10 mouse cellular contexts compared by ENCODE assay signal in the genomic region with DNA sequence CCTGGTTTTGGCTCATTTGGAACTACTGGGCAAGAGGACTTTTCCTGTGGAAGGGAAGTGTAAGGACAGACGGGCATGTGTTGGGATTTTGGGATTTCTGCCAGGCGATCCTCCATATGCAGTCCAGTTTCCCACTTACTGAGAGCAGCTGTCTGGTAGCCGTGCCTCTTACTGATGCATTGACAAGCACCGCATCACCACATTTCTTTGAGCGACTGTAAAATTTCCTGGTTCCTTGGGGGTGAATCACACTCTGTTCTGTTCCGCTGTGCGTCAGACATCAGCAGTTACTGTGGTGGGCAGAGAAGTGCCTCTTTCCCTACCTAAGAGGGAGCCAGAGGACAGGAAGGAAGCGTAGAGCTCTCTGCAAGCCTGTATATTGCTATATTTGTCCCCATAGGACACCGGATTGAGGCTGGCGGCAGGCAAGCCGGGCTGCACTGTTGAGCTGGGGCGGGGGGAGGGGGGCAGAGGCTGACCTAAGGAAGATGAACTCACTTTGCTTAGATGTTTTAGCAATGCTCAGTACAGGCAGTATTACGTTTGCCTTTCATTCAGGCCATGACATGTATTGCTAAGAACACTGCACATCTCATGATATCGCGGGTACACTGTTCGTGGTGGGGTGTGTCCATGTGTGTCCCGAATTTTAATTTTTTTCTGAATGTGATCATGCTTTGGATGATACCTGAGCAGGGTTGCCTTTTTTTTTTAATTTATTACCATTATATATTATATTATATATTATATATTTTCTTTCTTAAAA. TPM values are rescaled to one million over a fixed set of nuclear protein-coding genes. Genes with fewer than 3 reads are reported as not detected.
DNase-seq lines count a peak whose midpoint lies in the region; ATAC-seq and TF ChIP-seq lines count a peak whose summit lies in the region.
"Had no signal": no experiment of that assay in that cellular context is flagged by ENCODE, and none has a peak within 500 bp of the region (broad histone marks: within the 10 kb centered on the region; RNA-seq: fewer than 3 reads in every experiment).

No protein-coding gene starts in this region.

- peaks cover 4% of the 10 kb centered on the region; the same call in 1 of the 2 replicates for H3K36me3 ChIP-seq in heart, embryonic 11.5 days (ENCODE audit: control insufficient read depth, insufficient read depth, low read length)
- H3K36me3 ChIP-seq in CH12.LX (replicated peaks in 1 of 2; ENCODE audit: control insufficient read depth in 1 of 2, insufficient read depth in 1 of 2, low read length in 1 of 2) = peaks cover 45 to 57% of the 10 kb centered on the region in 2 experiments
- no peaks in the 10 kb centered on the region for H3K36me3 ChIP-seq in forebrain, embryonic 16.5 days (ENCODE audit: control insufficient read depth, insufficient read depth)

- TF ChIP-seq EP300 in CH12.LX (IDR thresholded peaks at IDR 0.05; ENCODE audit: low read length) = peak; percentile 28; the same call in 1 of the 2 replicates

- intact Hi-C loops in left cerebral cortex, postnatal 36 days (cut with DNase I) = loop anchor here (2.0 to 10.0 kb wide), 2 partner anchors 55 to 191 kb away; partner anchors contain the start of gene Nudt9

- dilution Hi-C loops in CH12.LX (cut with MboI; ENCODE audit: extremely low pct_ligation_motif_present, extremely low pct_unique_long_range_greater_than_20kb, low sequenced_read_pairs) = no loop called here

- peak in 1 of 2 experiments; percentile 32; a peak in 2 of 4 replicates for TF ChIP-seq CTCF in CH12.LX (conservative IDR thresholded peaks at IDR 0.05 in 1 of 2, IDR thresholded peaks at IDR 0.05 in 1 of 2; ENCODE audit: low read depth in 2 of 2, low read length in 2 of 2)

- WGBS in heart, embryonic 11.5 days (ENCODE audit: insufficient replicate concordance) = 68% methylated on average over 17 of the region's 17 CpGs
- 61% methylated on average over 17 of the region's 17 CpGs for WGBS in forebrain, embryonic 16.5 days

- H3K27ac ChIP-seq in heart, embryonic 11.5 days (ENCODE audit: low read depth, low read length) = no peak overlapping the region
- H3K27ac ChIP-seq in CH12.LX (ENCODE audit: insufficient read depth, low read depth) = peak overlapping the region; percentile 95
- peak overlapping the region; percentile 80 for H3K27ac ChIP-seq in forebrain, embryonic 16.5 days (ENCODE audit: low read length)
- H3K27ac ChIP-seq: embryonic facial prominence, embryonic 13.5 days; macrophage had no signal

- H3K9ac ChIP-seq in heart, embryonic 11.5 days (ENCODE audit: low read depth, low read length) = no peak overlapping the region
- no peak overlapping the region for H3K9ac ChIP-seq in CH12.LX (ENCODE audit: insufficient read depth, low read depth)
- no peak overlapping the region; the same call in 1 of the 2 replicates for H3K9ac ChIP-seq in forebrain, embryonic 16.5 days (replicated peaks; ENCODE audit: low read depth, low read length)
- H3K9ac ChIP-seq: embryonic facial prominence, embryonic 13.5 days had no signal

- H3K27me3 ChIP-seq in heart, embryonic 11.5 days (ENCODE audit: control insufficient read depth, insufficient read depth, low read length) = no peaks in the 10 kb centered on the region
- H3K27me3 ChIP-seq in CH12.LX (replicated peaks) = no peaks in the 10 kb centered on the region
- no peaks in the 10 kb centered on the region for H3K27me3 ChIP-seq in forebrain, embryonic 16.5 days (replicated peaks; ENCODE audit: control insufficient read depth, insufficient read depth, low read length)
- H3K27me3 ChIP-seq: embryonic facial prominence, embryonic 13.5 days had no signal

- H3K4me1 ChIP-seq in heart, embryonic 11.5 days (ENCODE audit: control insufficient read depth, insufficient read depth, low read length) = 0 out of 2 replicates have a peak, but pooled peaks cover 3% of the 10 kb centered on the region
- peaks cover 30 to 60% of the 10 kb centered on the region in 2 experiments for H3K4me1 ChIP-seq in CH12.LX (ENCODE audit: control insufficient read depth in 1 of 2, insufficient read depth in 2 of 2)
- peaks cover 29% of the 10 kb centered on the region for H3K4me1 ChIP-seq in forebrain, embryonic 16.5 days (replicated peaks; ENCODE audit: control insufficient read depth, insufficient read depth, low read length)

- ATAC-seq in heart, embryonic 11.5 days (replicated peaks; ENCODE audit: insufficient number of reproducible peaks, low FRiP score, low TSS enrichment) = no peak
- ATAC-seq in forebrain, embryonic 16.5 days = peak; percentile 68

- H3K79me2 ChIP-seq in CH12.LX (replicated peaks; ENCODE audit: control insufficient read depth, extremely low read depth, insufficient read depth, poor library complexity, severe bottlenecking) = no peaks in the 10 kb centered on the region

- no peaks in the 10 kb centered on the region for H3K9me3 ChIP-seq in heart, embryonic 11.5 days (replicated peaks; ENCODE audit: control insufficient read depth, low read length)
- H3K9me3 ChIP-seq in CH12.LX (replicated peaks; ENCODE audit: low read length) = no peaks in the 10 kb centered on the region
- H3K9me3 ChIP-seq in forebrain, embryonic 16.5 days (ENCODE audit: control insufficient read depth, low read length) = no peaks in the 10 kb centered on the region
- H3K9me3 ChIP-seq: embryonic facial prominence, embryonic 13.5 days had no signal

- no peak overlapping the region for H3K4me2 ChIP-seq in heart, embryonic 11.5 days
- peak overlapping the region; percentile 55 for H3K4me2 ChIP-seq in CH12.LX (ENCODE audit: insufficient read depth, low read depth, poor library complexity, severe bottlenecking)
- H3K4me2 ChIP-seq in forebrain, embryonic 16.5 days (ENCODE audit: low read length) = peak overlapping the region; percentile 9; the same call in 1 of the 2 replicates
- H3K4me2 ChIP-seq: embryonic facial prominence, embryonic 13.5 days had no signal

- TF ChIP-seq RAD21 in CH12.LX (IDR thresholded peaks at IDR 0.05; ENCODE audit: low read depth, low read length) = no peak

- TF ChIP-seq POLR2A in CH12.LX (IDR thresholded peaks at IDR 0.05; ENCODE audit: low read depth, low read length) = 0 out of 2 replicates have a peak, but pooled peaks have one; percentile 15

- in situ Hi-C loops in CH12.LX (cut with MboI; ENCODE audit: low pct_ligation_motif_present, low pct_unique_long_range_greater_than_20kb, low sequenced_read_pairs) = no loop called here

- peak; percentile 50 for DNase-seq in heart, adult 11 months
- DNase-seq in CH12.LX (ENCODE audit: extremely low read depth) = peak; percentile 86
- DNase-seq in left cerebral cortex, postnatal 36 days (ENCODE audit: low spot score in 2 of 2) = peak; percentile 71 to 72
- DNase-seq in gastrocnemius, postnatal 25 days = no peak
- DNase-seq in ovary, postnatal 14 days (ENCODE audit: low spot score) = no peak
- no peak for DNase-seq in testis, postnatal 10 days (ENCODE audit: low spot score)

- no peak overlapping the region for H3K4me3 ChIP-seq in heart, embryonic 11.5 days (ENCODE audit: low read depth, low read length)
- peak overlapping the region in 1 of 3 experiments; percentile 28 for H3K4me3 ChIP-seq in CH12.LX (replicated peaks in 1 of 3; ENCODE audit: low read depth in 2 of 3, low read length in 2 of 3, poor library complexity in 1 of 3)
- no peak overlapping the region for H3K4me3 ChIP-seq in forebrain, embryonic 16.5 days (replicated peaks; ENCODE audit: low read length)
- H3K4me3 ChIP-seq: embryonic facial prominence, embryonic 13.5 days had no signal

TF ChIP-seq in CH12.LX, 34 proteins besides CTCF, POLR2A, EP300 and RAD21 (continues in another document):
- TF ChIP-seq MAZ (IDR thresholded peaks at IDR 0.05; ENCODE audit: low read depth, low read length) (0 out of 2 replicates have a peak, but pooled peaks have one; percentile 21), MXI1 (IDR thresholded peaks at IDR 0.05; ENCODE audit: low read depth, low read length) (no peak), RCOR1 (conservative IDR thresholded peaks at IDR 0.05; ENCODE audit: low read depth, low read length) (no peak), ZMIZ1 (IDR thresholded peaks at IDR 0.05; ENCODE audit: low read depth, low read length) (peak; percentile 57; the same call in 1 of the 2 replicates), MYC (IDR thresholded peaks at IDR 0.05; ENCODE audit: low read depth, low read length) (no peak), KAT2A (IDR thresholded peaks at IDR 0.05; ENCODE audit: insufficient replicate concordance, low read length) (no peak), MEF2A (IDR thresholded peaks at IDR 0.05; ENCODE audit: borderline replicate concordance, low read depth, low read length) (no peak), TBP (conservative IDR thresholded peaks at IDR 0.05; ENCODE audit: low read depth, low read length) (0 out of 2 replicates have a peak, but pooled peaks have one; percentile 28), E2F4 (IDR thresholded peaks at IDR 0.05; ENCODE audit: insufficient replicate concordance, low read depth, low read length) (no peak), MAFK (IDR thresholded peaks at IDR 0.05; ENCODE audit: insufficient replicate concordance, low read length) (no peak), IRF4 (IDR thresholded peaks at IDR 0.05; ENCODE audit: low read depth, low read length) (no peak), PAX5 (IDR thresholded peaks at IDR 0.05; ENCODE audit: low read length) (no peak), GABPA (IDR thresholded peaks at IDR 0.05; ENCODE audit: insufficient replicate concordance, low read depth, low read length) (no peak), USF2 (conservative IDR thresholded peaks at IDR 0.05; ENCODE audit: low read depth, low read length) (no peak), SIN3A (IDR thresholded peaks at IDR 0.05; ENCODE audit: low read length) (no peak), POLR2AphosphoS2 (IDR thresholded peaks at IDR 0.05; ENCODE audit: low read depth, low read length) (no peak), ETS1 (conservative IDR thresholded peaks at IDR 0.05; ENCODE audit: low read depth, low read length) (peak; percentile 80), USF1 (IDR thresholded peaks at IDR 0.05; ENCODE audit: low read depth, low read length) (no peak), JUN (IDR thresholded peaks at IDR 0.05; ENCODE audit: insufficient read depth, low read depth, low read length) (no peak), SMC3 (IDR thresholded peaks at IDR 0.05; ENCODE audit: low read depth, low read length) (no peak), ZNF384 (IDR thresholded peaks at IDR 0.05; ENCODE audit: low read depth, low read length) (no peak), TCF12 (IDR thresholded peaks at IDR 0.05; ENCODE audit: low read depth, low read length) (0 out of 2 replicates have a peak, but pooled peaks have one; percentile 59)

RNA-seq across cellular contexts. Expression of gene Klhl8, which starts 56.8 kb away (rescaled TPM):
- polyA plus RNA-seq in heart, embryonic 11.5 days (2014; fragmentation: Nextera tagmentation; extraction: Ambion mirVana) = 6.7 and 10.9 TPM in 2 replicates
- total RNA-seq in CH12.LX (2012; rRNA removed) = 10.1 and 15.6 TPM in 2 replicates
- 5.4 and 5.7 TPM in 2 replicates for total RNA-seq in CH12.LX (2014; rRNA removed)
- polyA plus RNA-seq in CH12.LX (2012; ENCODE audit: insufficient read length, low read depth) = 3.4 and 4.5 TPM in 2 replicates
- 48.8 and 53.4 TPM in 2 replicates for polyA plus RNA-seq in forebrain, embryonic 16.5 days (2015; fragmentation: Nextera tagmentation; extraction: Ambion mirVana)
- 10 to 100 TPM; 33.0 to 34.4 TPM for total RNA-seq in left cerebral cortex, postnatal 36 days (2021)
- total RNA-seq in gastrocnemius, postnatal 25 days (2021) = 10 to 100 TPM; 21.5 to 25.5 TPM

Comparison
In these comparisons a context has a peak if more than half of its experiments do, and no peak if none do; other contexts are left out.
1. DNase-seq: peak in heart, adult 11 months (single experiment), CH12.LX (single experiment) and left cerebral cortex, postnatal 36 days (2 of 2); none in gastrocnemius, postnatal 25 days (single experiment), ovary, postnatal 14 days (single experiment) and testis, postnatal 10 days (single experiment).